Mouse (Mus musculus) yolk sac, embryonic 10.5 days (tissue): ENCODE data around the gene Cab39l.
A peak's percentile ranks its signal among the peaks of the same experiment; 100 is the strongest.
"Not testable (repeated sequence)": the region's sequence is repeated elsewhere in the genome, so short reads cannot be mapped to it uniquely, and the experiment has no call there.

Experiments
- DNase-seq: peaks from one replicate; pipeline ENCODE4 v3.0.0-alpha.2; 2017; ENCODE audit warnings: low spot score

Gene Cab39l

DNA sequence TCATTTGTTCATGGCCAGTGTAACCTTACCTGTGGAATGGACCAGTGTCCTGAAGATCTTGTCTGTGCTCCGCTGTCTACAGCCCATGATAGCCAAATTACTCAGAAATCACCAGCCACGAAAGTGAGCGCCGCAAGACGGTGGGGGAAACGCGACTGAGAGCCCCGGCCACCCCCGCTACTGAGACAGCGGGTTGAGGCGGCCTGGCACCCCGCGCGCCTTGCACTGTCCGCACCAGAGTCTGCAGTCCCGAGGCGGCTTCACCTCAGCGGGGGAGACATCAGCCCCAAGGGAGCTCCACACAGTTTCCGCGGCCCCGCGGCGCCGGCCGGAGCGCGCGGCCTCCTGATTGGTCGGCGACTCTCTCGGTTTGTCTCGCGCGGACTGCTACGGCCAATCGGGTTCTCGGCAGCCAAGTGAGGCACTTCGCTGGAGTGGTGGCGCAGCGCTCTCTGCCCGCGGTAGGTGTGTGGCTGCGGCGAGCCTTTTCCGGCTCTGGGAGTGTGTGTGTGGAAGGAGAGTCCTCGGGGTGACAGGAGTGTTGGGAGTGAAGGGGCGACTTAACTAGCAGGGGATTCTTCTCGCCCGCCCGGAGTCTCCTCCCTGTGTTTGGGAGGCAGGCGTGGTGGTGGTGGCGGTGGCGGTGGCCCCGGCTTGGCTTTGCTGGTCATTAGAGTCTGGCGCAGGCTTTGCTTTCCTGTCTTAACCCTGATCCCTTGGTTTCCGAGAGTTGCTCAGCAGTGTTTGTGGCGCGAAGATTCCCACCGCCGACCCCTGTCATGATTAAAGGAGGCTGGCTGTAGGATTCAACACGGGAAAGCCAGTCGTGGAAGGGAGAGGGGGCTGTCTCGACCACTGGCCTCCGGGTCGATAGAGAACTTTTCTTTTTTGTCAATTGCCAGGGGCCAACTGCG lies at the start of gene Cab39l, which contains the start of gene Setdb2:
Gene Cab39l, plus strand, starts transcription at position 415 of the 914 bp plus-strand sequence.
Gene Setdb2, minus strand, starts transcription at position 327 of the 914 bp plus-strand sequence.
- peak; percentile 94 for DNase-seq

DNA sequence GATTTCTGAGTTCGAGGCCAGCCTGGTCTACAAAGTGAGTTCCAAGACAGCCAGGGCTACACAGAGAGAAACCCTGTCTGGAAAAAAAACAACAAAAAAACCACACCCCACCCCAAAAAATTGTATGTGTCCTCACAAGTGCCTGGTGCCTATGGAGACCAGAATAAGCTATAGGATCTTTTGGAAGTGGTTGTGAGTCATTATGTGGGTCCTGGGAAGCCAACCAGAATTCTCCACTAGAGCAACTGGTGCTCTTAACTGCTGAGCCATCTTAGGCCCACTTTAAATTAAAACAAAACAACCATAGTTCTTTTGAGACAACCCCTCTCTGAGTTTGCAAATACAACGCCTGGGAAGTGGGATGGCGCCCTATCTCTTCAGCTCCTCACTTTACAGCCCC lies 45.5 kb upstream of the Cab39l start, which contains the start of gene Phf11c:
Gene Phf11c, minus strand, starts transcription at position 101 of the 400 bp plus-strand sequence.
- no peak for DNase-seq

DNA sequence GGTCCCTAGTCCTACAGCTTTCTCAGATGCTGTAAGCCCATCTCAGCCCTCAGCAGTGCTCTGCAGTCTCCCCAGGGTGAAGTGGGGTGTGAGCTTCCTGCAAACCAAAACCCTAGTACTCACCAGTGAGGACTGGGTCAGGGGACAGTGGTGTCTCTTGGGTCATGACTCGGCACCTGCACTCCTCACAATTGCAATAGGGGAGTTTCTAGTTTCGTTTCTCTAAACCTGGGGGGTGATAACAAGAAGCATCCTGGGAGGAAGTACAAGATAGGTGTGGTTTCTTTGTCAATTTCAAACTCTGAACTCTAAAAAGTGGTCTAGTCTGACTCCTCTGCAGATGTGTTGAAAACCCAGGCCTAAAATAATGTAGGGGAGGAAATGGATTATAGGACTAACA lies 43.8 kb upstream of the Cab39l start:
- DNase-seq = no peak

DNA sequence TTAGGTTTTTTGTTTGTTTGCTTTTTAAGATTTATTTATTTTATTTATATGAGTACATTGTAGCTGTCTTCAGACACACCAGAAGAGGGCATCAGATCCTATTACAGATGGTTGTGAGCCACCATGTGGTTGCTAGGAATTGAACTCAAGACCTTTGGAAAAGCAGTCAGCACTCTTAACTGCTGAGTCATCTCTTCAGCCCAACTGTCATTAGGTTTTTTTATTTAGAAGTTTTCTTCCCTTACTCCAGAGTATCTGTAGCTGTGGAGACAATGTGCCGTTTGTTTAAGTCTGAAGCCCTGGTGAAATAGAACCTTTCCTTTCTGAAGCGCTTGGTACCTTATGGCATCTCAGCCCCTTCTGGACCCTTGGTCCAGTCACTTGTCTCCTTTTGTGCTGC lies 25.8 kb upstream of the Cab39l start:
- DNase-seq = not testable (repeated sequence)

DNA sequence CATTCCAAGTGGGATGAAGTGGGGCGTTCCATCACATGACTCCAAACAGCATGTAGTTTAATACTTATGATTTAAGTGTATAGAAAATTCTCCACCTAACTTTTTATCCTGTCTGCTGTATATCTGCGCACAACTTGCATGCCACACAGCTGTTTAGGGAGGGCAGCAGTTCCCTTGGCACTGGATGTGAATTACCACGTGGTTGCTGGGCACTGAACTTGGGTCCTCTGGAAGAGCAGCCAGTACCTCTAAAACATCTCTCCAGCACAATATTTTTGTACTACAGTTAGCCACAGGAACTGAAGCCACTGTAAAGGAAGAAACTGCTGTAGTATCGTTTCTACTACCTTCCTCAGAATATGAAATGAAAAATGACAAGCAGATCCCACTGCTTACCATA lies 22.6 kb upstream of the Cab39l start:
- no peak for DNase-seq

DNA sequence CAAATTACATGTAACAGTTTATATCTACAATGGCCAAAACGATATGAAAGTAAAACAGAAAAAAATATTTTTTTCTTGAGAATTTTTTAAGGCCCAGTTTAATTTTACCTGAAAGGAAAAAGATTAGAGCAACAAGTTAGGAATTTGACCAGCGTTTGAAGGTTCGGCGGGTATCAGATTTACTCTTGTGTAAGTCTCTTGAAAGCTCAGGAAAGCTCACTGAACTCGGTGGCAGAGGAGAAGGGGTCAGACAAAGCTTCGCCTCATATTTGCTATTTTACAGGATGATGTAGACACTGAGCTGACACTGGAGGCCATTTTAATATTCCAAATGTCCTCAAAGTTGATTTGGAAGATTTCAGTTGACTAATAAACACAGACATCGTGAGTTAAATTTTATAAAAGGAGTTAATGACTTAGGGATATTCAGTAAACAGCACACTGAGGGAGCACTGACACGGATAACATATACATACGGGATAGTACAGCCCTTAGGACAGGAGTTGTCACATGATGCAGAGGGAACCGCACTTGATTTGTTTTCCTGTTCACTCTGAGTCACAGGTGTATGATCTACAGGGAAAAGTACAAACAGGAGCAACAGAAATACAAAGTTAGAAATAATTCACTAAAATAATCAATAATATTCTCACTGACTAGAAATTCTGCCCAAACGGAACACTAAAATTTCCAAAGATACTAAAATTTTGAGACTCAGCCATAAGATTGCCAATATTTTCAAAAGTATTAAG lies 17.7 kb upstream of the Cab39l start:
- no peak for DNase-seq

DNA sequence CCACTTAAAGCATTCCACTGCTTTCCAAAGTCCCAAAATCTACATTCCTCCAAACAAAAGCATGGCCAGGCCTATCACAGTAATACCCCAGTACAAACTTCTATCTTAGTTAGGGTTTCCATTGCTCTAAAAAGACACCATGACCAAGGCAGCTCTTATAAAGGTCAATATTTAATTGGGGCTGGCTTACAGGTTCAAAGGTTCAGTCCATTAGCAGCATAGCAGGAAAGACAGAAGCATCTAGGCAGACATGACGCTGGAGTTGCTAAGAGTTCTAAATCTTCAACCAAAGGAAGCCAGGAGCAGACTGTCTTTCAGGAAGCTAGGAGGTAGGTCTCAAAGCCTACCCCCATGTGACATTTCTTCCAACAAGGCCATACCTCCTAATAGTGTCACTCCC lies 10.2 kb upstream of the Cab39l start:
- DNase-seq = no peak

DNA sequence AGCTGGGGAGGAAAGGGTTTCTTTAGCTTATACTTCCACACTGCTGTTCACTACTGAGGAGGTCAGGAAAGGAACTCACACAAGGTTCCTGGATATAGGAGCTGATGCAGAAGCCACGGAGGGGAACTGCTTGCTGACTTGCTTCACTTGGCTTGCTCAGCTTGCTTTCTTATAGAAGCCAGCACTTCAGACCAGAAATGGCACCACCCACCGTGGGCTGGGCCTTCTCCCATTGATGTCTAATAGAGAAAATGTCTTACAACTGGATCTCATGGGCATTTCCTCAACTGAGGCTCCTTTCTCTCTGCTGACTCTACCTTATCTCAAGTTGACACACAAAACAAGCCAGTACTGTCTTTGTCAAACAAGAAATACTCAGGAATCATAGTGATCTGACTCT lies 6.9 kb upstream of the Cab39l start:
- no peak for DNase-seq

DNA sequence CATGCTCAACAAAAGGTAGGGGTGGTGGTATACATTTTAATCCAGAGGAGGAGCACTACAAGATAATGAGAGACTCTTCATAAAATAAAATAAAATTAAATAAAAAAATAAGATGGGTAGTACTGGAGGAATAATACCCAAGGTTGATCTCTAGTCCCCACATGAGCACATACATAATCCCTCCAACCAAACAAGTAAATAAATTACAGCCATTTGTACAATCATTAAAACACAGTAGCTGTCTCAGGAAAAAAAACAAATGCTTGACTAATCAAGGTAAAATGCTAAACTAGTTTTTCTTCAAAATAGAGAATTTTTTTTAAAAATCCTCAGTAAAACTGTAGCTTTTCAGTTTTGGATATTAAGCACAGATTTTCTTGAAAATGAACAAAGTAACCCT lies 5.6 kb upstream of the Cab39l start:
- no peak for DNase-seq

DNA sequence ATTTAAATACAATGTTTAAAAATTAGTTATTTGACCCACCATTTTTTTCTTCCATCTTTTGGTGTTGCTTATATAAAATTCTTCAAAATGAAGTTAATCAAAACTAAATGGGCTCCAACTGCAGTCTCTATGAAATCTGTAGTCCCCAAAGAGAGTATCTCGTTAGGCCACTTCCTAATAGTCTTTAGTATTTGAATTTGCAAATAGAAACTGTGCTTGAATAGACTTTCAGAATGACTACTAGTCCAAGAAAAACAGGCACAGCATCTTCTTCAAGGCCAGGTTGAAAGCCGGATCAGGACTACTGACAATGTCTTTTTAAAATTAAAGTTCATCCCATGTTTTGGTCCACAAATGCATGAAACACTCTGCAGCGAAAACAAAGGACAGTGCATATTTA lies 3.4 kb upstream of the Cab39l start:
- no peak for DNase-seq

DNA sequence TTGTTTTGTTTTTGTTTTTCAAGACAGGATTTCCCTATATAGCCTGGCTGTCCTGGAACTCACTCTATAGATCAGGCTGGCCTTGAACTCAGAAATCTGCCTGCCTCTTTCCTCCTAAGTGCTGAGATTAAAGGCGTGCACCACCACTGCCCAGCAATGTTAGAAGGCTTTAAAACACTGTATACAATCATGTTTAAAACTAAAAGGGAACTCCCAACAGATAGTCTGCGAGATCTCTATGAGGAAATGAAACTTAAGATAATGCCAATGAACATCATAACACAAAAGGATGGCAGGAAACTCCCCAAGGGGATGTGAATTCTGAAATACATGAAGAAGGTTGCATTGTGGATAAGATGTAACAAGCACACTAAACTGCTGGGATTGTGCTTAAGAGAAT lies 2.3 kb upstream of the Cab39l start:
- DNase-seq = no peak

DNA sequence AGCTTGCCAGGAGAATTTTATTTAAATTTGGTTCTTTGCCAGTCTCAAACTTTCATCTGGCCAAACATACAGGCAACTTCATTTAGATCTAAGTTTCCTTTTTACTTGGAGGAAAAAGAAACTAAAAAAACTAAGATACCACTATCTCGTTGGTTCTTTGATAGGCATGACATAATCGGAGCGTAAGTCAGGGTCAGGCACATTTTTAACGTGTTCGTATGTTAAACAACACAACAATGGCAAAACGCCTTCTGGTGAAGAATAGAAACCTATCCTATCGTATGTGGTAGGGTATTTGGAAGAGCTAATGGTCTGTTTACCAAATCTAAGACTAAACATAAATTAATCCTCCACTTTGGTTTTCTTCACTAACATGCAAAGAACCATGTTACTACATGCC lies 733 bp upstream of the Cab39l start:
- no peak for DNase-seq

DNA sequence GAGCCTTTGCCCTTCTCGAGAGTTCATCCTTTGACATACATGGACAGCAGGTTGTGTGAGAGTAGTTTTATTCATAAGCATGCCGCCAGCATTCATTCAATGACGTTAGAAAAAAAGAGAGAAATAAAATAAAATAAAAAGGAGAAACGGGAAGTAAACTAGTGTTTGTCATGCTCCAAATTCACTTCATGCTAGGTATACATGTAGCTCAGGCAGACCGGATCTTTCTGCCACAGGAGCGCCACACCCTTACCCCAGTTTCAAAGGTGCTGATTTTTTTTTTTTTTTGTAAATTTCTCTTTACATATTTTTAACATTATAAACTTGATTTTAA lies 667 bp downstream of the Cab39l start:
- DNase-seq = no peak

DNA sequence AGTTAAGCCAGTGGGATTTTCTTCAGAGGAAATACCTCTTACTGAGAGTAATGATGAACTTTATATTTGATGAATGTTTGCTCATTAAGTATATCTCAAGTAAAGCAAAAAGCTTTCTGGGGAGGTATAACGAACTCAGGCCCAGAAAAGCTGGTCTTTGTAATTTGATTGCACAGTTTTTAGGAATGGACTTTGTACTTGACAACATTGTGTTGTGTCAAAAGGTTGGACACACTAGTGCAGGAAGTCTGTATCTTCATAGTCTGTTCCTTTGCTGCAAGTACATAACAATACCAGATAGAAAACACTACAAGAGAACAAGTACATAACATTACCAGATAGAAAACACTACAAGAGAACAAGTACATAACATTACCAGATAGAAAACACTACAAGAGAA lies 4.6 kb downstream of the Cab39l start:
- no peak for DNase-seq

DNA sequence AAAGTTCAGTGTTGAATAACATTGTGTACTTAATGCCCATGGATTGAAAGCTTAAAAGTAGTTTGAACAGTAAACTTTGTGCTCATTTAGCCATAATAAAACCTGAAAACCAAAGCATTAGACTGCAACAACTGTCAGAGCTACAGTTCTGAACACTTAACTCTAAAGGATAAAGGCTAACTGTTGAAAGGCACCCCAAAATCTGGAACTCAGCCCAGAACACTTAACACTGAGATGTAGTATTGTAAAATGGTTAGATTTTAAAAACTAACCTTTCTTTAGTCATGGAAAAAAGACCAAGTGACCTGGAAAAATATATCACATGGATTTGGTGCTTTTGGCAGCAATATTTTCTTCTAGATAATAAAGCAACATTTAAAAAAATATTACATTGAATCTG lies 7.2 kb downstream of the Cab39l start:
- DNase-seq = no peak

DNA sequence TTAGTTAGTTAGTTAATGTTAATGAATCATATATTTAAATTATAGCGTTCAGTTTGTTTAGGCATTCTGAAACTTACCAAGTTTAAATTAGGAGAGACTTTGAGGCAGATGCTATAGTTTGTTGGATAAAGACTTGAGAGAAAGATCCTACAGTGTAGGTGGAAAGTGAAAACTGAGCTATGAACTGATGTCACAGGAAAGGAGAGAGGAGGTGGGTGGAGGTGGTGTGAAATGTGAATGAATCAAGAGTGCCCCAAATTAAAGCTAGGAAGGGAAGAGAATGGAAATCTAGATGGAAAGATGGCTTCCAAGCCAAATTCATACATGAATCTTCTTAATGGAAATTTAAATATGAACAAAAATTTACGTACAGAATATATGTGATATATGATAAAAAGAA lies 25.7 kb downstream of the Cab39l start:
- DNase-seq = no peak

DNA sequence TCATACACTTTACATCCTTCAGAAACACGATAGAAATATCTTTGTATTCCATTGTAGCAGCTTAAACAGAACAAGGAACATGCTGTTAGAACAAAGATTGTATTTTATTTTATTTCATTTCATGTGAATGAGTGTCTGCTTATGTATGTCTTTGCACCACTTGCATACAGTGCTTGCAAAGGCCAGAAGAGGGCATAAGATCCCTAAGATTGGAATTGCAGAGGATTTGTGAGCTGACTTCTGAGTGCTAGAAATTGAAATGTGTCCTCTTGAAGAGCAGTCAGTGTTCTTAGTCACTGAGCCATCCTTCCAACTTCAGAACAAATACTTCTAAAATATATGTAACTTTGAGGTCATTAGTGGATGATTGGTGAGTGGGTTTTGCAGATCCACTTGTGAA lies 27.0 kb downstream of the Cab39l start:
- no peak for DNase-seq

DNA sequence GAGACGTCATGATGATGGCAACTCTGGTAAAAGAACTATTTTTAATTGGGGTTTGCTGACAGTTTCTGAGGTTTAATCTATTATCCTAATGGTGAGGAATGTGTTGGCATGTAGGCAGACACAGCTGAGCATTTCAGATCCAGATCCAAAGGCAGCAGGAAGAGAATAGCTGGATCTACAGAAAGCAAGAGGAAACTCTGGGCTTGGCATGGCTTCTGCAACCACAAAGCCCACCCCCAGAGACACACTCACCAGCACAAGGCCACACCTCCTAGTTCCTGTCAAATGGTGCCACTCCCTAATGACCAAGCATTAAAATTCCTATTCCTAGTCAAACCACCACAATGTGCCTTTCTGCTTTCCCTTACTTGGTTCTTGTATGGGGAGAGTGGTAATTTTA lies 30.0 kb downstream of the Cab39l start:
- DNase-seq = no peak

DNA sequence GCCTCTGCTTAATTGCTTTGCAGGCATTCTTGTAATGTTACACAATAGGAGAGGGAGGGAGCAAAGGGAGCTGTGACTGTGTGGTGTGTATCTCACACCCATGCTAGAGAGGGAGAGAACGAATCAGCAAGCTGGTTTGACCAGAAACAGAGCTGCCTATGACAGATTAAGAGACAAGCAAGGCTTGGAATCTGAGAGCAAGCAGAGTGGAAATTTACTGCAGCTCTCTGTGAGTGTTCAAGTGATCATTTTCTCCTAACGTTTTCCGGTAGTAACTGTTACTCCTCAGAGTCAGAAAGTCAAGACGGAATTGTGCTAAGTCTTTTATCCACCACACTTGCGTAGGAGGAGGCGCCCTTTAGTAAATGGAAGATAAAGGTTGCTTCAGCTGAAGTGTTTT lies 37.9 kb downstream of the Cab39l start:
- no peak for DNase-seq

DNA sequence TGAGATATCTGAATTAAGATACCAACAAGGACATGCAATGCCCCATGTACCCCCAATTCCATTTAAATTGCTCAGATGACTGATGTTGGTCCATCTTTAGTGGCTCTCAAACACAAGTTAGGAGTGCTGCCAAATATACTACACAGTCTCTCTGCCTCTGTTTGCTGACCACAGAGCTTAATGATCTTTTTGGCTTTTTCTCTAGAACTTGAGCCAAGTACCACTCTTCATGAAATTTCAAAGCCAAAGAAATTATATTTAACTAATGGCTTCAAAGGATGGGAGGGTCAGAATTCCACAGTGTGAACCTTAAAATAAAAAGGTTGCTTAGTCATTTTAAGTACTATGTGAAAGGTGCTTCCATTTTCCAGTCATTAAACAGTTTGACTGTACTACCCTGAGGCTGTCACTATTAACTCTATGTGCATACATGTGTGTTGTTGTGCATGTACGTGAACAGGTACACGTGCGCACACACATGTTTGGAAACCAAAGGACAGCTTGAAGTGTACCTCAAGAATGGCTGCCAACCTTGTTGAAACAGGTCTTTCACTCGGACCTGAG lies 44.6 kb downstream of the Cab39l start:
- no peak for DNase-seq

DNA sequence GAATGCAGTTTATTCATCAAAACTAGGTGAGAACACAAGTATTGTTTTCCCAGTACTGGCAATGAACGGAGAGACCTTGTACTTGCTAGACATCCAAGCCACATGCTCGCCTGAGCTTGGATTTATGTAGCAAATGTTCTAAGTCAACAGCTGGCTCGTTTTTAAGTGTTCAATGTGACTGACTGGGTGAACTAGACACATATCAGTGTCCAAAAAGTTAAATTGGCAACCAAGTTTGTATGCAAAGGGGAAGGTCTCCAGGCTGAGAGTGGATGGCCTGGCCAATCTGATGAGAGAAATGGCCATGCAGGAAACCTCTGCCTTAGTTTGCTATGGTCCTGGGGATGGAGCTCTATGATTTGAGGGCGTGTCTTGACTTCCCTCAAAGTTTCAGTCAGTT lies 51.6 kb downstream of the Cab39l start:
- DNase-seq = no peak

DNA sequence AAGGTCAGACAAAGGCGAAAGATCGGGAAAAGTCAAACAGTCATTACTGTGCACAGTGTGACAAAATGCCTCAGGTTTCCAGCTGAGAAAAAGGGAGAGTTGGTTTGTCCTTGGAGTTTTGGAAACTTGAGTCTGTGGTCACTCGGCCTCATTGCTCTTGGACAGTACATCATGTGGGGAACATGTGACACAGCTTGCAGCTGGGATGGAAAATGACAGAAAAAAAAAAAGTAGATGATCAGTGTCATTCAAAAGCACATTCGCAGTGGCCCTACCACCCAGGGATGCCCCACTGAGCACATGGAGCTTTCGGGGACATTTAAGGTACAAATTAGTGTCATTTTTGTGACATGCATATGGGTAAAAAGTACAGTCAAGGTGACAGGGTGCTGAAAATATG lies 57.2 kb downstream of the Cab39l start:
- DNase-seq = no peak

DNA sequence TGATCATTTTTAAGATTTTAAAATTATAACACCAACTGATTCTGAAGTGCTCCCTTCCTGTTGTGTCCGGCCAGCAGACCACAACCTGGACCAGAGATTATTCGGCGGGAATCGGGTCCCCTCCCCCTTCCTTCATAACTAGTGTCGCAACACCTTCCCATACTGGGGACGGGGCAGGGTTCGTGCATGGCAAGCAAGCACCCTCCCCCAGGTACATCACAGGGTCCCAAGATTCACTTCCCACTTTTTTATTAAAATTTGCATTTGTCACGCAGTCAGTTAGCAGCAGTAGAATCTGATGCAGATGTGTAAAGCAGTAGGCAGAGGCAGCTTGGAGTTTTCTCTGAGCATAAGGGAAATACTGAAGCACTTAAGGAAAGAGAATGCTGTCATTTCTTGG lies 64.1 kb downstream of the Cab39l start:
- DNase-seq = no peak
